ENCODE assay signal across 18 mouse cellular contexts in the genomic region with DNA sequence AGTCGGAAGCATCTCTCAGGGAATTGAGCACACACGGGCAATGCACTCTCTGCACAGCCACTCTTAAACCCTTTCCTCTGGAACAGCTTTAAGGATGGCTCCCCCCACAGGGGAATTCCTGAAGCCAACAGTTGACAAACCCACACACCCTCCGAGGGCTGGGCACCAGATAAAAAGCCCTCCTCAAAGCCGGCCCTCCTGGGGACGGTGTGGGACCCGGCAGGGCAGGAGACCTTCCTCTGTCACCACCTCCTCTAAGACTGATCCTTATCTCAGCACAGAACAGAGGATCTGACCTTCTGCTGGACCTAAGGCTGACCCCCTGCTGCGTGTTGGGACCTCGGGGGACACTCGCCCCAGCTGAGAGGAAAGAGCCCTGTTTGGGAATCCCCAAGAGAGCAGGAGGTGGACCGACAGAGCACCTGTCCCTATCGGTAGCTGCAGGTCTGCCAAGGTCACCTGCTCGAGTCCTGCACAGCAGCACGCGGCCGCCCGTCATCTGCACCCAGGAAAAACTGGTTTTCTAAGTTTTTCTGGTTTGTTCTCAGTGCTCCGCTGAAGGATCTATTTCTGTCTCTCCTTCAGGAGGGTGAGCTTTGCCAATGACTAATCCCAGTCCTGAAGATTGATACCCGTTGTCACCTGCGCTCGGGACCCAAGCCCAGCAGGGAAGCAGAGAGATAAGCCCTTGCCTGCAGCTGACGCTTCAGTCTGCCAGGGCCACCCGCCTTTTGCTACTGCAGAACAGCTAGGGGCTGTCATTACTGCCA. TPM values are rescaled to one million over a fixed set of nuclear protein-coding genes. Genes with fewer than 3 reads are reported as not detected.
DNase-seq lines count a peak whose midpoint lies in the region; ATAC-seq and TF ChIP-seq lines count a peak whose summit lies in the region.
"Had no signal": no experiment of that assay in that cellular context is flagged by ENCODE, and none has a peak within 500 bp of the region (broad histone marks: within the 10 kb centered on the region; RNA-seq: fewer than 3 reads in every experiment).

A gene (plus strand): TSS at position 675 of the 770 bp plus-strand sequence.

- peak within 1 kb of the TSS; percentile 9 for H3K4me2 ChIP-seq in heart, embryonic 11.5 days
- peak within 1 kb of the TSS; percentile 22 for H3K4me2 ChIP-seq in heart, embryonic 16.5 days (ENCODE audit: low read depth, low read length)
- peak within 1 kb of the TSS; percentile 27; the same call in 1 of the 2 replicates for H3K4me2 ChIP-seq in stomach, postnatal 0 days (replicated peaks; ENCODE audit: low read depth)
- H3K4me2 ChIP-seq: forebrain, embryonic 15.5 days; midbrain, embryonic 12.5 days had no signal

- H3K36me3 ChIP-seq in heart, embryonic 11.5 days (ENCODE audit: control insufficient read depth, insufficient read depth, low read length) = no peaks in the 10 kb centered on the region
- no peaks in the 10 kb centered on the region for H3K36me3 ChIP-seq in heart, embryonic 16.5 days (ENCODE audit: control insufficient read depth, insufficient read depth)
- no peaks in the 10 kb centered on the region for H3K36me3 ChIP-seq in stomach, postnatal 0 days (ENCODE audit: control insufficient read depth, insufficient read depth, low read length)
- H3K36me3 ChIP-seq: forebrain, embryonic 15.5 days; midbrain, embryonic 12.5 days had no signal

- TF ChIP-seq EP300 in stomach, postnatal 0 days (optimal IDR thresholded peaks at IDR 0.05) = peak; percentile 39

- 2% methylated on average over 22 of the region's 22 CpGs for WGBS in heart, embryonic 11.5 days (ENCODE audit: insufficient replicate concordance)
- WGBS in heart, embryonic 16.5 days = 4% methylated on average over 22 of the region's 22 CpGs
- WGBS in stomach, postnatal 0 days = 6% methylated on average over 22 of the region's 22 CpGs

- intact Hi-C loops in heart, postnatal 36 days (cut with DNase I) = no loop called here

- ATAC-seq in heart, embryonic 11.5 days (replicated peaks; ENCODE audit: insufficient number of reproducible peaks, low FRiP score, low TSS enrichment) = no peak
- peak; percentile 23; the same call in 1 of the 2 replicates for ATAC-seq in heart, embryonic 16.5 days (replicated peaks; ENCODE audit: extremely low read depth, insufficient read depth, low FRiP score)
- peak; percentile 50; the same call in 1 of the 2 replicates for ATAC-seq in stomach, postnatal 0 days (ENCODE audit: low FRiP score, low TSS enrichment)
- ATAC-seq: activated CD4-positive, CD25-positive, alpha-beta regulatory T cell, adult 4 months; forebrain, embryonic 15.5 days; hindbrain, embryonic 16.5 days had no signal

- no peaks in the 10 kb centered on the region for H3K9me3 ChIP-seq in heart, embryonic 11.5 days (replicated peaks; ENCODE audit: control insufficient read depth, low read length)
- H3K9me3 ChIP-seq in heart, embryonic 16.5 days (replicated peaks; ENCODE audit: control insufficient read depth, low read length) = no peaks in the 10 kb centered on the region
- H3K9me3 ChIP-seq in stomach, postnatal 0 days (ENCODE audit: control insufficient read depth, low read length) = no peaks in the 10 kb centered on the region
- H3K9me3 ChIP-seq: forebrain, embryonic 15.5 days; midbrain, embryonic 12.5 days had no signal

- no peak for DNase-seq in heart, postnatal 36 days
- peak; percentile 55 to 74 for DNase-seq in urinary bladder, adult 18-20 months (ENCODE audit: low spot score in 2 of 2)
- no peak for DNase-seq in urinary bladder, postnatal 25 days (ENCODE audit: low spot score)
- DNase-seq in stomach, postnatal 0 days (ENCODE audit: low spot score) = peak; percentile 47
- no peak for DNase-seq in Muller cell, postnatal 12 days (ENCODE audit: inconsistent ontology term)
- DNase-seq in right cerebral cortex, postnatal 10 days (ENCODE audit: low spot score in 2 of 2) = no peak
- DNase-seq: cerebellum, adult 2 months; embryo, embryonic 11 days; kidney, postnatal 4 days; layer of hippocampus, postnatal 36 days; thymus, adult 2 months had no signal

- no peaks in the 10 kb centered on the region; the same call in 1 of the 2 replicates for H3K4me1 ChIP-seq in heart, embryonic 11.5 days (ENCODE audit: control insufficient read depth, insufficient read depth, low read length)
- H3K4me1 ChIP-seq in heart, embryonic 16.5 days (ENCODE audit: control insufficient read depth, insufficient read depth, low read length) = peaks cover 9% of the 10 kb centered on the region
- H3K4me1 ChIP-seq in stomach, postnatal 0 days (replicated peaks; ENCODE audit: control insufficient read depth, insufficient read depth) = no peaks in the 10 kb centered on the region
- H3K4me1 ChIP-seq: forebrain, embryonic 15.5 days had no signal

- H3K27me3 ChIP-seq in heart, embryonic 11.5 days (ENCODE audit: control insufficient read depth, insufficient read depth, low read length) = peaks cover 64% of the 10 kb centered on the region
- H3K27me3 ChIP-seq in heart, embryonic 16.5 days (ENCODE audit: control insufficient read depth, insufficient read depth, low read length) = peaks cover 51% of the 10 kb centered on the region
- H3K27me3 ChIP-seq in stomach, postnatal 0 days (ENCODE audit: control insufficient read depth, insufficient read depth, low read length) = no peaks in the 10 kb centered on the region

- H3K4me3 ChIP-seq in heart, embryonic 11.5 days (ENCODE audit: low read depth, low read length) = no peak within 1 kb of the TSS; the same call in 1 of the 2 replicates
- H3K4me3 ChIP-seq in heart, embryonic 16.5 days (ENCODE audit: low read length) = peak within 1 kb of the TSS; percentile 9
- H3K4me3 ChIP-seq in stomach, postnatal 0 days (ENCODE audit: low read depth, low read length) = no peak within 1 kb of the TSS
- H3K4me3 ChIP-seq: forebrain, embryonic 15.5 days; midbrain, embryonic 12.5 days had no signal

- no peak within 1 kb of the TSS for H3K27ac ChIP-seq in heart, embryonic 11.5 days (ENCODE audit: low read depth, low read length)
- no peak within 1 kb of the TSS for H3K27ac ChIP-seq in heart, embryonic 16.5 days (ENCODE audit: low read length)
- H3K27ac ChIP-seq in stomach, postnatal 0 days (replicated peaks) = peak within 1 kb of the TSS; percentile 45; the same call in 1 of the 2 replicates
- H3K27ac ChIP-seq: forebrain, embryonic 15.5 days; midbrain, embryonic 12.5 days had no signal

- TF ChIP-seq CTCF in stomach, postnatal 0 days (IDR thresholded peaks at IDR 0.05; ENCODE audit: low read depth) = no peak

- no peak within 1 kb of the TSS for H3K9ac ChIP-seq in heart, embryonic 11.5 days (ENCODE audit: low read depth, low read length)
- no peak within 1 kb of the TSS for H3K9ac ChIP-seq in heart, embryonic 16.5 days (ENCODE audit: low read length)
- H3K9ac ChIP-seq in stomach, postnatal 0 days (ENCODE audit: low read length) = no peak within 1 kb of the TSS
- H3K9ac ChIP-seq: forebrain, embryonic 15.5 days; midbrain, embryonic 12.5 days had no signal

RNA-seq across cellular contexts. Expression of the gene that starts here (rescaled TPM):
- not detected in 2 replicates for polyA plus RNA-seq in heart, embryonic 11.5 days (2014; fragmentation: Nextera tagmentation; extraction: Ambion mirVana)
- total RNA-seq in heart, postnatal 36 days (2021) = not detected
- 0.10 and 0.28 TPM in 2 replicates for polyA plus RNA-seq in heart, embryonic 16.5 days (2015; fragmentation: Nextera tagmentation; extraction: Ambion mirVana)
- polyA plus RNA-seq in stomach, postnatal 0 days (2015; fragmentation: Nextera tagmentation; extraction: Ambion mirVana) = 0.67 and 0.74 TPM in 2 replicates
- total RNA-seq: gastrocnemius, adult 8-10 months; layer of hippocampus, postnatal 36 days had no signal

Comparison
In these comparisons a context has a peak if more than half of its experiments do, and no peak if none do; other contexts are left out.
1. DNase-seq: peak in urinary bladder, adult 18-20 months (2 of 2); none in heart, postnatal 36 days (0 of 2), urinary bladder, postnatal 25 days (single experiment), Muller cell, postnatal 12 days (single experiment) and right cerebral cortex, postnatal 10 days (0 of 2).
2. Peak in ATAC-seq, H3K4me3 ChIP-seq and H3K4me2 ChIP-seq in heart, embryonic 16.5 days; RNA of the gene not detected or under 1 TPM.
3. Peak in DNase-seq, ATAC-seq, H3K27ac ChIP-seq and H3K4me2 ChIP-seq in stomach, postnatal 0 days; RNA of the gene not detected or under 1 TPM.
4. Peak in every context shown above with its lines, with median percentiles within 50 percentile points of each other: H3K4me2 ChIP-seq.